Mouse (Mus musculus): ENCODE data around the gene Cldn14. TPM values are rescaled to one million over a fixed set of nuclear protein-coding genes. Genes with fewer than 3 reads are reported as not detected.
"Not testable (repeated sequence)": the region's sequence is repeated elsewhere in the genome, so short reads cannot be mapped to it uniquely, and the experiment has no call there.

The Cldn14 gene
- polyA plus RNA-seq, 1 experiment from 2014 or later: 0.14 TPM

DNA sequence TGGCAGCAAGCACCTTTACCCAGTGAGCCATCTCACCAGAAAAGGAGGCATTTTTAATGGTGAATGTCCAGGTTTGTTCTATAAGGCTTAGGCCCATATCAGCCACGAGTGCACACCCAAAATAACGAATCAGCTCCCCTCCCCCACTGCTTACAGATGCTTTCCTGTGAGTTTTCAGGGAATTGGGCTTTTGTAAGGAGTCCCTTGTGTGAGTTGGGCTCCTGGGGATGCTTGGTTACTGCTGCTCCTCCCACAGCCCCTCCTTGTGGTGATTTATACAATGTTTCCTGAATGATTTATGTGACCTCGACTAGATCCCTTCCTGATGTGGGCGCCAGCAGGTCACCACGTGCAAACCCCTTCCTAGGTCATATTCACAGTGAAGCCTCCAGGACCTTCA is 9.7 kb downstream of the Cldn14 start:
- DNase-seq (ENCODE audit: low spot score) (no peak), ATAC-seq (ENCODE audit: low read depth) (no peak)
- 56% methylated on average over 5 of the region's 5 CpGs for WGBS
- H3K9me3 ChIP-seq (ENCODE audit: control insufficient read depth, low read length): no peaks in the 10 kb centered on the region
- H3K4me3 ChIP-seq (ENCODE audit: low read depth, low read length): no peak overlapping the region
- no peak overlapping the region for H3K9ac ChIP-seq (ENCODE audit: low read depth, low read length)
- H3K4me2 ChIP-seq (ENCODE audit: low read depth, low read length): no peak overlapping the region
- peaks cover 6% of the 10 kb centered on the region; the same call in 1 of the 2 replicates for H3K4me1 ChIP-seq (ENCODE audit: control insufficient read depth, insufficient read depth, low read length)
- H3K27ac ChIP-seq (replicated peaks; ENCODE audit: low read depth, low read length): no peak overlapping the region
- H3K36me3 ChIP-seq (ENCODE audit: control insufficient read depth, insufficient read depth, low read length): no peaks in the 10 kb centered on the region
- no peaks in the 10 kb centered on the region for H3K27me3 ChIP-seq (replicated peaks; ENCODE audit: control insufficient read depth, insufficient read depth, low read length)

- no peak overlapping the region for H3K9ac ChIP-seq (ENCODE audit: low read depth, low read length)
- no peak overlapping the region for H3K27ac ChIP-seq (replicated peaks; ENCODE audit: low read depth, low read length)
- H3K4me2 ChIP-seq (ENCODE audit: low read depth, low read length): no peak overlapping the region
- no peaks in the 10 kb centered on the region for H3K36me3 ChIP-seq (ENCODE audit: control insufficient read depth, insufficient read depth, low read length)
- ATAC-seq (ENCODE audit: low read depth) (no peak), DNase-seq (ENCODE audit: low spot score) (peak; percentile 54)
- WGBS: 61% methylated on average over 9 of the region's 9 CpGs
- no peak overlapping the region for H3K4me3 ChIP-seq (ENCODE audit: low read depth, low read length)
- peaks cover 8% of the 10 kb centered on the region for H3K4me1 ChIP-seq (ENCODE audit: control insufficient read depth, insufficient read depth, low read length)
- no peaks in the 10 kb centered on the region for H3K27me3 ChIP-seq (replicated peaks; ENCODE audit: control insufficient read depth, insufficient read depth, low read length)
- H3K9me3 ChIP-seq (ENCODE audit: control insufficient read depth, low read length): no peaks in the 10 kb centered on the region
Observed at GRCm38 (mm10) chr16:93983576-93983975, 25.1 kb downstream of the Cldn14 start.

- 85% methylated on average over 11 of the region's 11 CpGs for WGBS
- Histone ChIP-seq H3K27me3 (replicated peaks; ENCODE audit: control insufficient read depth, insufficient read depth, low read length) (no peaks in the 10 kb centered on the region), H3K4me3 (ENCODE audit: low read depth, low read length) (no peak overlapping the region), H3K27ac (replicated peaks; ENCODE audit: low read depth, low read length) (no peak overlapping the region), H3K9me3 (ENCODE audit: control insufficient read depth, low read length) (no peaks in the 10 kb centered on the region), H3K4me2 (ENCODE audit: low read depth, low read length) (no peak overlapping the region), H3K36me3 (ENCODE audit: control insufficient read depth, insufficient read depth, low read length) (no peaks in the 10 kb centered on the region), H3K9ac (ENCODE audit: low read depth, low read length) (no peak overlapping the region), H3K4me1 (ENCODE audit: control insufficient read depth, insufficient read depth, low read length) (peaks cover 8% of the 10 kb centered on the region)
- ATAC-seq (ENCODE audit: low read depth) (no peak), DNase-seq (ENCODE audit: low spot score) (no peak)
Observed at GRCm38 (mm10) chr16:93982341-93982740, 26.3 kb downstream of the Cldn14 start.

- ATAC-seq (ENCODE audit: low read depth): no peak
- WGBS: 44% methylated on average over 15 of the region's 15 CpGs
- H3K4me2 ChIP-seq (ENCODE audit: low read depth, low read length): no peak overlapping the region; the same call in 1 of the 2 replicates
Observed at GRCm38 (mm10) chr16:93981190-93981841, 27.3 kb downstream of the Cldn14 start.

GRCm38 (mm10) chr16:93980338-93980737 is 28.3 kb downstream of the Cldn14 start:
- H3K9ac ChIP-seq (ENCODE audit: low read depth, low read length); H3K4me3 ChIP-seq (ENCODE audit: low read depth, low read length); H3K9me3 ChIP-seq (ENCODE audit: control insufficient read depth, low read length); H3K27me3 ChIP-seq (replicated peaks; ENCODE audit: control insufficient read depth, insufficient read depth, low read length); H3K27ac ChIP-seq (replicated peaks; ENCODE audit: low read depth, low read length); H3K36me3 ChIP-seq (ENCODE audit: control insufficient read depth, insufficient read depth, low read length); H3K4me1 ChIP-seq (ENCODE audit: control insufficient read depth, insufficient read depth, low read length); DNase-seq (ENCODE audit: low spot score); H3K4me2 ChIP-seq (ENCODE audit: low read depth, low read length); ATAC-seq (ENCODE audit: low read depth): not testable (repeated sequence)
- WGBS: 91% methylated on average over 3 of the region's 3 CpGs

More at GRCm38 (mm10) chr16:93981190-93981841, 27.3 kb downstream of the Cldn14 start:
- DNase-seq (ENCODE audit: low spot score): no peak
- Histone ChIP-seq H3K9ac (ENCODE audit: low read depth, low read length) (no peak overlapping the region), H3K9me3 (ENCODE audit: control insufficient read depth, low read length) (no peaks in the 10 kb centered on the region), H3K36me3 (ENCODE audit: control insufficient read depth, insufficient read depth, low read length) (no peaks in the 10 kb centered on the region), H3K27me3 (replicated peaks; ENCODE audit: control insufficient read depth, insufficient read depth, low read length) (no peaks in the 10 kb centered on the region), H3K4me1 (ENCODE audit: control insufficient read depth, insufficient read depth, low read length) (peaks cover 8% of the 10 kb centered on the region), H3K4me3 (ENCODE audit: low read depth, low read length) (no peak overlapping the region), H3K27ac (replicated peaks; ENCODE audit: low read depth, low read length) (no peak overlapping the region; the same call in 1 of the 2 replicates)

- H3K4me3 ChIP-seq (ENCODE audit: low read depth, low read length): no peak overlapping the region
Observed at GRCm38 (mm10) chr16:93979316-93979715, 29.3 kb downstream of the Cldn14 start.

GRCm38 (mm10) chr16:93977587-93977986 is 31.1 kb downstream of the Cldn14 start:
- Histone ChIP-seq H3K4me3 (ENCODE audit: low read depth, low read length) (no peak overlapping the region), H3K9me3 (ENCODE audit: control insufficient read depth, low read length) (peaks cover 8% of the 10 kb centered on the region; the same call in 1 of the 2 replicates), H3K9ac (ENCODE audit: low read depth, low read length) (no peak overlapping the region), H3K27me3 (replicated peaks; ENCODE audit: control insufficient read depth, insufficient read depth, low read length) (no peaks in the 10 kb centered on the region), H3K27ac (replicated peaks; ENCODE audit: low read depth, low read length) (no peak overlapping the region), H3K36me3 (ENCODE audit: control insufficient read depth, insufficient read depth, low read length) (no peaks in the 10 kb centered on the region), H3K4me2 (ENCODE audit: low read depth, low read length) (no peak overlapping the region), H3K4me1 (ENCODE audit: control insufficient read depth, insufficient read depth, low read length) (peaks cover 8% of the 10 kb centered on the region)
- ATAC-seq (ENCODE audit: low read depth) (no peak), DNase-seq (ENCODE audit: low spot score) (no peak)
- WGBS: 89% methylated on average over 6 of the region's 6 CpGs

More at GRCm38 (mm10) chr16:93979316-93979715, 29.3 kb downstream of the Cldn14 start:
- ATAC-seq (ENCODE audit: low read depth) (no peak), DNase-seq (ENCODE audit: low spot score) (no peak)
- 81% methylated on average over 2 of the region's 2 CpGs for WGBS
- H3K36me3 ChIP-seq (ENCODE audit: control insufficient read depth, insufficient read depth, low read length): no peaks in the 10 kb centered on the region
- H3K27me3 ChIP-seq (replicated peaks; ENCODE audit: control insufficient read depth, insufficient read depth, low read length): no peaks in the 10 kb centered on the region
- peaks cover 8% of the 10 kb centered on the region; the same call in 1 of the 2 replicates for H3K9me3 ChIP-seq (ENCODE audit: control insufficient read depth, low read length)
- no peak overlapping the region for H3K9ac ChIP-seq (ENCODE audit: low read depth, low read length)
- no peak overlapping the region for H3K27ac ChIP-seq (replicated peaks; ENCODE audit: low read depth, low read length)
- no peak overlapping the region for H3K4me2 ChIP-seq (ENCODE audit: low read depth, low read length)
- H3K4me1 ChIP-seq (ENCODE audit: control insufficient read depth, insufficient read depth, low read length): peaks cover 8% of the 10 kb centered on the region

GRCm38 (mm10) chr16:93976907-93977306 is 31.7 kb downstream of the Cldn14 start:
- ATAC-seq (ENCODE audit: low read depth) (no peak), DNase-seq (ENCODE audit: low spot score) (no peak)
- H3K36me3 ChIP-seq (ENCODE audit: control insufficient read depth, insufficient read depth, low read length): no peaks in the 10 kb centered on the region
- H3K4me2 ChIP-seq (ENCODE audit: low read depth, low read length): no peak overlapping the region
- H3K4me1 ChIP-seq (ENCODE audit: control insufficient read depth, insufficient read depth, low read length): peaks cover 7% of the 10 kb centered on the region
- WGBS: 54% methylated on average over 3 of the region's 3 CpGs
- H3K9ac ChIP-seq (ENCODE audit: low read depth, low read length): no peak overlapping the region
- no peak overlapping the region for H3K4me3 ChIP-seq (ENCODE audit: low read depth, low read length)
- H3K9me3 ChIP-seq (ENCODE audit: control insufficient read depth, low read length): peaks cover 8% of the 10 kb centered on the region; the same call in 1 of the 2 replicates
- no peaks in the 10 kb centered on the region for H3K27me3 ChIP-seq (replicated peaks; ENCODE audit: control insufficient read depth, insufficient read depth, low read length)
- no peak overlapping the region for H3K27ac ChIP-seq (replicated peaks; ENCODE audit: low read depth, low read length)

- Histone ChIP-seq H3K9me3 (ENCODE audit: control insufficient read depth, low read length) (peaks cover 8% of the 10 kb centered on the region; the same call in 1 of the 2 replicates), H3K36me3 (ENCODE audit: control insufficient read depth, insufficient read depth, low read length) (no peaks in the 10 kb centered on the region), H3K4me2 (ENCODE audit: low read depth, low read length) (no peak overlapping the region), H3K9ac (ENCODE audit: low read depth, low read length) (no peak overlapping the region), H3K27ac (replicated peaks; ENCODE audit: low read depth, low read length) (no peak overlapping the region), H3K27me3 (replicated peaks; ENCODE audit: control insufficient read depth, insufficient read depth, low read length) (no peaks in the 10 kb centered on the region), H3K4me3 (ENCODE audit: low read depth, low read length) (no peak overlapping the region), H3K4me1 (ENCODE audit: control insufficient read depth, insufficient read depth, low read length) (no peaks in the 10 kb centered on the region; the same call in 1 of the 2 replicates)
- WGBS: 81% methylated on average over 12 of the region's 12 CpGs
- no peak for ATAC-seq (ENCODE audit: low read depth)
- no peak for DNase-seq (ENCODE audit: low spot score)
Observed at GRCm38 (mm10) chr16:93975430-93975829, 33.2 kb downstream of the Cldn14 start.
